Mouse (Mus musculus): ENCODE measurements around the gene 3110082J24Rik. TPM values are rescaled to one million over a fixed set of nuclear protein-coding genes. Genes with fewer than 3 reads are reported as not detected.

Gene 3110082J24Rik
- polyA plus RNA-seq, 1 experiment from 2014 or later, result not detected

DNA sequence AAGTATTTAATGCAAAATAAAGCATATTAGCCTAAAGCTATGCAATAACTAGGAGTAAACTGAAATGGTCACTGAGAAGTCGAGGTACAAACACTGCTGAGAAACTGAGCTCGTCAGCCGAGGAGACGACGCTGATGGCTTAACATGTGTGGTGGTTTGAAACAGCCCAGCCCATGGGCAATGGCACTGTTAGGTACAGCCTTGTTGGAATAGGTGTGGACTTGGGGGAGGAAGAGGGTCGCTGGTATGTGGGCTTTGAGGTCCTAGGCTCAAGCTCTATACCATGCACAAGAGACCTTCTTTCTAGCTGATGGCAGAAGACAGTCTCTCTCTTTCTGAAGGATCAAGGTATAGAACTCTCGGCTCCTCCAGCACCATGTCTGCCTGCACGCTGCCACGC is 31.4 kb upstream of the 3110082J24Rik start:
- H3K4me3 ChIP-seq, result no peak overlapping the region
- no peaks in the 10 kb centered on the region for H3K9me3 ChIP-seq
- no peaks in the 10 kb centered on the region for H3K27me3 ChIP-seq (replicated peaks)
- H3K9ac ChIP-seq, result no peak overlapping the region
- WGBS, result 90% methylated on average over 9 of the region's 9 CpGs
- ATAC-seq (ENCODE audit: extremely low read depth, insufficient number of reproducible peaks, low FRiP score, low TSS enrichment), result no peak
- peaks cover 94% of the 10 kb centered on the region for H3K36me3 ChIP-seq
- H3K27ac ChIP-seq (replicated peaks), result no peak overlapping the region
- no peaks in the 10 kb centered on the region for H3K4me1 ChIP-seq
- no peak overlapping the region for H3K4me2 ChIP-seq

DNA sequence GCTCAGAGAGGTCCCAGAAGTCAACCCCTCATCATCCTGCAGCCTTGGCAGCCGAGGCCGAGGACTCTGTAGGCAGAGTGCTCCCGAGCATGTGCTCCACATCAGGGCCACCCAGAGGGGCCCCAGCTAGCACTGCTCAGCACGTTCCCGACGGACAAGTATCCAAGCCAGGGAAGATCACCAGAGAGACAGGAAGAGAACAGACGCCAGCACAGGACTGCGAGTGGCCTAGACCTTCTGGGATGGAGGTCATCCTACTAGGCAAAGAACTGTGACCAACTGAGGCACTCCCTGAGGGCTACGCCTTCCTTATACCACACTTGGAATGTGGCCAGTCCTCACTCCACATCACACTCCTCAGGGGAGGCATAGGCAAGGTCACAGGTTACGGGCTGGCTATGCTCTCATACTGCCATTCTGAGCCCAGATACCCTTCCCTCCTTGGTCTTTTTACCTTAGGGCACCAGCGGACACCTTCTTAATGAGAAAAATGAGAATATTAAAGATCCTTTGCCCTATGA is 29.9 kb upstream of the 3110082J24Rik start:
- Histone ChIP-seq H3K4me3 (no peak overlapping the region), H3K27ac (replicated peaks) (no peak overlapping the region), H3K4me2 (no peak overlapping the region), H3K4me1 (no peaks in the 10 kb centered on the region), H3K27me3 (replicated peaks) (no peaks in the 10 kb centered on the region), H3K9me3 (no peaks in the 10 kb centered on the region), H3K36me3 (peaks cover 92% of the 10 kb centered on the region), H3K9ac (no peak overlapping the region)
- 90% methylated on average over 11 of the region's 11 CpGs for WGBS
- ATAC-seq (ENCODE audit: extremely low read depth, insufficient number of reproducible peaks, low FRiP score, low TSS enrichment), result no peak

- Histone ChIP-seq H3K36me3 (peaks cover 92% of the 10 kb centered on the region), H3K9me3 (no peaks in the 10 kb centered on the region), H3K4me3 (no peak overlapping the region), H3K4me2 (no peak overlapping the region), H3K4me1 (no peaks in the 10 kb centered on the region), H3K9ac (no peak overlapping the region), H3K27me3 (replicated peaks) (no peaks in the 10 kb centered on the region), H3K27ac (replicated peaks) (no peak overlapping the region)
- 88% methylated on average over 2 of the region's 2 CpGs for WGBS
- no peak for ATAC-seq (ENCODE audit: extremely low read depth, insufficient number of reproducible peaks, low FRiP score, low TSS enrichment)
Measured at GRCm38 (mm10) chr5:30132173-30132572, 26.3 kb upstream of the 3110082J24Rik start.

DNA sequence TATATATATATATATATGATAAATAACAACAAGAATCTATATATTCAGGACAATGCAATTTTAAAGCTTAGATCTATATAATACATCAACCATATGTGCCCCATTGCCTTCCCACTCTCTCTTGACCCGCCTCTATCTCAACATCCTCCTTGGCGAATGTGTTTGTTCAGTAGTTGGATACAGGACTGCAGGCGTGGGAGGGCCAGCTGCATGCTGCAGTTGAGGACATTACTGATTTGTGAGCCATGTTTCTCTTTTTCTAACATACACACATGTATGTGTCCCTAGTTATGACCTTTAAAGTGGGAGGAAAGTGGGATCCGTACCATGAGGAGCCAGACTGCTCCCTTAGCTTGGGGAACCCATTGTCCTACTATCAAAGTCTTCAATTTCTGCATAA is 25.4 kb upstream of the 3110082J24Rik start:
- Histone ChIP-seq H3K4me2 (no peak overlapping the region), H3K9ac (no peak overlapping the region), H3K9me3 (no peaks in the 10 kb centered on the region), H3K36me3 (peaks cover 95% of the 10 kb centered on the region), H3K4me1 (no peaks in the 10 kb centered on the region), H3K4me3 (no peak overlapping the region), H3K27ac (replicated peaks) (no peak overlapping the region), H3K27me3 (replicated peaks) (no peaks in the 10 kb centered on the region)
- 88% methylated on average over 4 of the region's 4 CpGs for WGBS
- no peak for ATAC-seq (ENCODE audit: extremely low read depth, insufficient number of reproducible peaks, low FRiP score, low TSS enrichment)

- no peak overlapping the region for H3K4me2 ChIP-seq
- H3K4me1 ChIP-seq, result no peaks in the 10 kb centered on the region
- no peak overlapping the region for H3K4me3 ChIP-seq
- no peak overlapping the region for H3K27ac ChIP-seq (replicated peaks)
- H3K27me3 ChIP-seq (replicated peaks), result no peaks in the 10 kb centered on the region
- H3K9me3 ChIP-seq, result no peaks in the 10 kb centered on the region
- 91% methylated on average over 6 of the region's 6 CpGs for WGBS
- no peak for ATAC-seq (ENCODE audit: extremely low read depth, insufficient number of reproducible peaks, low FRiP score, low TSS enrichment)
- no peak overlapping the region for H3K9ac ChIP-seq
- peaks cover 95% of the 10 kb centered on the region for H3K36me3 ChIP-seq
Measured at GRCm38 (mm10) chr5:30128680-30129079, 22.8 kb upstream of the 3110082J24Rik start.

DNA sequence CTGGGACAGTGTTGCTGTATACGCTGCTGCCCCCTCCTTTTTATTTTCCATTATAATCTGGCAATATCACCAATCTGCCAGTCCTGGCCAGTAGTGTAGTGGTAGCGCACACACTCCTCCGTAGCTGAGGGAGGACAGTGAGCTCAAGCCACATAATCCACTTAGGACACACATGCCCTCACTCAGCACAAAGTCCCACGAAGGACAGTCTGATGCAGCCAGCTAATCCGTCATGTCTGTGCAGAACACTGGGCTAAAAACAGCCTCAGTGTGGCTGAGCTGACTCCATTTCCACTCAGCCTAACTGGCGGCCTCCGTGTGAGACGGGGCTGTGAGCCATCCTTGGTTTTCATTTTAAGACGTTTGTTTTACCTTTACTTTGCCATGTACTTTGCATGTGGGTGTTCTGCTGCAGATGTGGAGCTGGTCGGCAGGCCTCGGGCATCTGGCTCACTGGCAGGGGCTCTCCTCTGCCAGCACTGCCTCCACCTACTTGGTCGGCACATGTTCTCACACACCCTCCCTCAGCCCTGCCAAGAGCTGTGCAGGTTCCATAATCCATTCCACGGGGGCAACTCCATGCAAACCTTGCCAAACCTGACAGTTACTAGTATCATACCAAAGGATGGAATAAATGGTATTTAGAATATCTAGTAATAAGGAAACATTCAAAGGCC is 22.2 kb upstream of the 3110082J24Rik start:
- 88% methylated on average over 13 of the region's 13 CpGs for WGBS
- Histone ChIP-seq H3K27me3 (replicated peaks) (no peaks in the 10 kb centered on the region), H3K4me1 (no peaks in the 10 kb centered on the region), H3K9me3 (no peaks in the 10 kb centered on the region), H3K9ac (no peak overlapping the region), H3K4me2 (no peak overlapping the region), H3K4me3 (no peak overlapping the region), H3K27ac (replicated peaks) (no peak overlapping the region), H3K36me3 (peaks cover 95% of the 10 kb centered on the region)
- no peak for ATAC-seq (ENCODE audit: extremely low read depth, insufficient number of reproducible peaks, low FRiP score, low TSS enrichment)

- Histone ChIP-seq H3K27me3 (replicated peaks) (no peaks in the 10 kb centered on the region), H3K4me3 (no peak overlapping the region), H3K36me3 (peaks cover 95% of the 10 kb centered on the region), H3K9me3 (no peaks in the 10 kb centered on the region), H3K27ac (replicated peaks) (no peak overlapping the region), H3K9ac (no peak overlapping the region), H3K4me2 (no peak overlapping the region), H3K4me1 (no peaks in the 10 kb centered on the region)
- ATAC-seq (ENCODE audit: extremely low read depth, insufficient number of reproducible peaks, low FRiP score, low TSS enrichment), result no peak
- WGBS, result 83% methylated on average over 7 of the region's 7 CpGs
Measured at GRCm38 (mm10) chr5:30126756-30127155, 20.9 kb upstream of the 3110082J24Rik start.

- no peak for ATAC-seq (ENCODE audit: extremely low read depth, insufficient number of reproducible peaks, low FRiP score, low TSS enrichment)
- no peak overlapping the region for H3K4me2 ChIP-seq
- H3K9me3 ChIP-seq, result no peaks in the 10 kb centered on the region
- no peaks in the 10 kb centered on the region for H3K27me3 ChIP-seq (replicated peaks)
- H3K36me3 ChIP-seq, result peaks cover 100% of the 10 kb centered on the region
- no peak overlapping the region for H3K9ac ChIP-seq
- WGBS, result 53% methylated on average over 5 of the region's 5 CpGs
- H3K4me1 ChIP-seq, result no peaks in the 10 kb centered on the region
- no peak overlapping the region for H3K27ac ChIP-seq (replicated peaks)
- no peak overlapping the region for H3K4me3 ChIP-seq
Measured at GRCm38 (mm10) chr5:30125587-30125986, 19.7 kb upstream of the 3110082J24Rik start.

DNA sequence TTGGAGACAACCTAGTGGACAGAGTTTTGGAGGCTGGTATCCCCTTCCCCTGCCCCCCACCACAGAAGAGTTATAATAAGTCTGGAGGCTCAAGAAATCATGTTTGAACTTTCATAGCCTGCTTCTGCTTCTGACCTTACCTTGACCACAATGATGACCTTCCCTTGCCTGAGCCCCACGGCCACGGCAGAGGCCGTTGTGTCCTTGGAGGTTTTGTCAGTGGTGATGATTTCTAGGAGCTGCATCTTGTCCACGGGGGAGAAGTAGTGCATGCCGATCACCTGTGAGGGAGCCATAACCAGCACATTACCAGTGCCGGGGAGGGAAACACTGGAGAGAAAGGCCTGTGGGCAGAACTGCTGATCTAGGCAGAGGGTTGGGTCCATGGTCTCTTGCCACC is 16.6 kb upstream of the 3110082J24Rik start:
- Histone ChIP-seq H3K4me1 (no peaks in the 10 kb centered on the region), H3K9me3 (no peaks in the 10 kb centered on the region), H3K27ac (replicated peaks) (no peak overlapping the region), H3K36me3 (peaks cover 100% of the 10 kb centered on the region), H3K9ac (no peak overlapping the region), H3K27me3 (replicated peaks) (no peaks in the 10 kb centered on the region), H3K4me3 (no peak overlapping the region), H3K4me2 (no peak overlapping the region)
- 79% methylated on average over 6 of the region's 6 CpGs for WGBS
- ATAC-seq (ENCODE audit: extremely low read depth, insufficient number of reproducible peaks, low FRiP score, low TSS enrichment), result no peak

DNA sequence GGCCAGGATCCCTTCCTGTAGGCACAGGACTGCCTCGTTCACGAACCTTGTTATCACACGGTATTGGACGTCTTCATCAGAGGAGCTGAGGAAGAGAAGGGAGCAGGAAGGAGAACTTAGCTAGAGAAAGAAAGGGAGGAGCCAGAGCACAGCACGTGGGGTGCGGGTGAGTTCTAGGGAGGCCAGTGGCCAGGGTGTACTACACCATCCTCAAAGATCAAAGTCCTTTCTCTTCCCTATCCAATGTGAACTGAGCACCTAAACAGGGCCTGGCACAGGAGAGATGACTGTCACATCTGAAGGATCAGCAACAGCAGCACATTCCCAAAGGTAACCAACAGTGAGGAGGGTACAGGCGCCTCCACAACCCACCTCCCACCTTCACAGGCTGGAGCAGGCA is 14.2 kb upstream of the 3110082J24Rik start:
- Histone ChIP-seq H3K36me3 (peaks cover 89% of the 10 kb centered on the region), H3K4me3 (no peak overlapping the region), H3K4me2 (no peak overlapping the region), H3K27me3 (replicated peaks) (peaks cover 18% of the 10 kb centered on the region), H3K9me3 (no peaks in the 10 kb centered on the region), H3K27ac (replicated peaks) (no peak overlapping the region), H3K4me1 (no peaks in the 10 kb centered on the region), H3K9ac (no peak overlapping the region)
- no peak for ATAC-seq (ENCODE audit: extremely low read depth, insufficient number of reproducible peaks, low FRiP score, low TSS enrichment)
- WGBS, result 83% methylated on average over 7 of the region's 7 CpGs

GRCm38 (mm10) chr5:30119163-30119562 is 13.3 kb upstream of the 3110082J24Rik start:
- peaks cover 27% of the 10 kb centered on the region for H3K27me3 ChIP-seq (replicated peaks)
- H3K36me3 ChIP-seq, result peaks cover 80% of the 10 kb centered on the region
- H3K27ac ChIP-seq (replicated peaks), result no peak overlapping the region
- no peak overlapping the region for H3K4me2 ChIP-seq
- H3K4me3 ChIP-seq, result no peak overlapping the region
- WGBS, result 84% methylated on average over 6 of the region's 6 CpGs
- no peak overlapping the region for H3K9ac ChIP-seq
- H3K9me3 ChIP-seq, result no peaks in the 10 kb centered on the region
- ATAC-seq (ENCODE audit: extremely low read depth, insufficient number of reproducible peaks, low FRiP score, low TSS enrichment), result no peak
- H3K4me1 ChIP-seq, result peaks cover 6% of the 10 kb centered on the region

- H3K4me2 ChIP-seq, result no peak overlapping the region
- no peak overlapping the region for H3K9ac ChIP-seq
- no peak for ATAC-seq (ENCODE audit: extremely low read depth, insufficient number of reproducible peaks, low FRiP score, low TSS enrichment)
- H3K36me3 ChIP-seq, result peaks cover 68% of the 10 kb centered on the region
- WGBS, result 86% methylated on average over 1 of the region's 1 CpGs
- peaks cover 15% of the 10 kb centered on the region for H3K4me1 ChIP-seq
- H3K4me3 ChIP-seq, result no peak overlapping the region
- H3K9me3 ChIP-seq, result no peaks in the 10 kb centered on the region
- H3K27me3 ChIP-seq (replicated peaks), result peaks cover 38% of the 10 kb centered on the region
- H3K27ac ChIP-seq (replicated peaks), result no peak overlapping the region
Measured at GRCm38 (mm10) chr5:30118018-30118417, 12.1 kb upstream of the 3110082J24Rik start.

Measured in heart, embryonic 13.5 days (tissue).